Mouse (Mus musculus): Measurements from ENCODE around the gene Gm26938. TPM values are rescaled to one million over a fixed set of nuclear protein-coding genes. Genes with fewer than 3 reads are reported as not detected.
A peak's percentile ranks its signal among the peaks of the same experiment; 100 is the strongest.

The Gm26938 gene
- polyA plus RNA-seq, 2 experiments, result not detected

DNA sequence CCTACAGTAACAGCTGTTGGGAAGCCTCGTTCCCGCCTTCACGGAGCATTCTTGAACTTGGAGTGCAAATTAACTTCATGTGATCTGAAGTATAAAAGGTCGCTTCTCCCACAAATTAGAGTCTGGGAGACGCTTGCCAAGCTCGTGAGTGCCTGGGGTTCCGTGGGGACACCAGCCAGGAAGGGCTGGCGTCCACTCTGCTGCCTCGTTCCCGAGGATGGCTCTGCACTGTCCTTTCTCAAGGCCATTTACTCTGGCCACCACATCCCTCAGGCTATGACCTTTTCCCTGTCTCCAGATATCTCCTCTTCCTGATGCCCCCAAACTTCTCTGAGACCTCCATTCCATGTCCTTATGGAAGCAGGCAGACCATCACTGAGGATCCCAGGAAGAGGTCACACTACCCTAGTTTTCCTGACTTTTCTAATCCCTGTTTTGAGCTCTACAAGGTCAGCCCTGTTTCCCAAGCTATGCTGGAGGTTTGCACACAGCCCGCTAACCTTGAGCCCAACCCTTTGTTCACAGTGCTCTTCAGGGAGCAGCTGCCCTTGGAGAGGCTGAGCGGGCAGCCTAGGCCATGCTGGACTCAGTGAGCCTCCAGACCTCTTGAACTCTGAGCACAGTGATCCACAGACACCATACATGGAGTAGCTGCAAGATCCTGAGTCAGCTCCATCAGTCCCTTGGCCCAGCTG is 23.6 kb upstream of the Gm26938 start:
- H3K4me3 ChIP-seq (replicated peaks; ENCODE audit: low read length), result no peak overlapping the region
- WGBS, result 72% methylated on average over 12 of the region's 12 CpGs

DNA sequence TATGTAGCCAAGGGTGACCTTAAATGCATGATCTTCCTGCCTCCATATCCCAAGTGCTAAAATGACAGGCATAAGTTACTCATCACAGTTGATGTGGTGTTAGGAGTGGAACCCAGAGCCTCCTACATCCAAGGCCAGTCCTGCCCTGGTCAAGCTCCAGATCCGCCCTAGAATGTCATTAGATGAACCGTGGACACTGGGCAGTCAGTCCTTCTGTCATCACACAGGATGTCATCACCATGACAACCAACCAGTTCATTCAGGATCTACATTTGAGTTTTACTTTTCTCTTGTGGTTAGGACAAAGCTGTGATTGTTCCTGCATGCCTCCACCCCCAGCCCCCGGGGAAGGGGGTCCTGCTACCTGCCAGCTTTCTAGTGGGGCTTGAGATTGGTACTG is 12.9 kb upstream of the Gm26938 start:
- no peak overlapping the region for H3K4me2 ChIP-seq (replicated peaks; ENCODE audit: low read depth, low read length, severe bottlenecking)
- no peaks in the 10 kb centered on the region for H3K36me3 ChIP-seq (ENCODE audit: control insufficient read depth, insufficient read depth, low read length)
- no peaks in the 10 kb centered on the region for H3K27me3 ChIP-seq (ENCODE audit: control insufficient read depth, insufficient read depth, low read length)
- no peaks in the 10 kb centered on the region for H3K4me1 ChIP-seq (ENCODE audit: control insufficient read depth, insufficient read depth, low read length)
- H3K9me3 ChIP-seq (ENCODE audit: control insufficient read depth, low read length), result no peaks in the 10 kb centered on the region
- TF ChIP-seq POLR2A (IDR thresholded peaks at IDR 0.05; ENCODE audit: borderline replicate concordance, extremely low read depth, insufficient read depth, insufficient read length), result no peak
- DNase-seq (ENCODE audit: low spot score) (no peak), ATAC-seq (ENCODE audit: low FRiP score, low read depth) (peak; percentile 39; the same call in 1 of the 2 replicates)
- H3K9ac ChIP-seq (ENCODE audit: low read depth, low read length, severe bottlenecking), result no peak overlapping the region
- H3K27ac ChIP-seq (replicated peaks; ENCODE audit: low read depth, low read length), result no peak overlapping the region
- 58% methylated on average over 3 of the region's 3 CpGs for WGBS
- no peak overlapping the region for H3K4me3 ChIP-seq (replicated peaks; ENCODE audit: low read length)

More for the DNA sequence above, 23.6 kb upstream of the Gm26938 start:
- H3K9me3 ChIP-seq (ENCODE audit: control insufficient read depth, low read length), result peaks cover 3% of the 10 kb centered on the region
- H3K4me2 ChIP-seq (replicated peaks; ENCODE audit: low read depth, low read length, severe bottlenecking), result no peak overlapping the region
- H3K4me1 ChIP-seq (ENCODE audit: control insufficient read depth, insufficient read depth, low read length), result no peaks in the 10 kb centered on the region
- DNase-seq (ENCODE audit: low spot score) (no peak), ATAC-seq (ENCODE audit: low FRiP score, low read depth) (no peak)
- H3K27ac ChIP-seq (replicated peaks; ENCODE audit: low read depth, low read length), result no peak overlapping the region
- no peak for TF ChIP-seq POLR2A (IDR thresholded peaks at IDR 0.05; ENCODE audit: borderline replicate concordance, extremely low read depth, insufficient read depth, insufficient read length)
- H3K36me3 ChIP-seq (ENCODE audit: control insufficient read depth, insufficient read depth, low read length), result no peaks in the 10 kb centered on the region
- no peak overlapping the region for H3K9ac ChIP-seq (ENCODE audit: low read depth, low read length, severe bottlenecking)
- H3K27me3 ChIP-seq (ENCODE audit: control insufficient read depth, insufficient read depth, low read length), result no peaks in the 10 kb centered on the region

DNA sequence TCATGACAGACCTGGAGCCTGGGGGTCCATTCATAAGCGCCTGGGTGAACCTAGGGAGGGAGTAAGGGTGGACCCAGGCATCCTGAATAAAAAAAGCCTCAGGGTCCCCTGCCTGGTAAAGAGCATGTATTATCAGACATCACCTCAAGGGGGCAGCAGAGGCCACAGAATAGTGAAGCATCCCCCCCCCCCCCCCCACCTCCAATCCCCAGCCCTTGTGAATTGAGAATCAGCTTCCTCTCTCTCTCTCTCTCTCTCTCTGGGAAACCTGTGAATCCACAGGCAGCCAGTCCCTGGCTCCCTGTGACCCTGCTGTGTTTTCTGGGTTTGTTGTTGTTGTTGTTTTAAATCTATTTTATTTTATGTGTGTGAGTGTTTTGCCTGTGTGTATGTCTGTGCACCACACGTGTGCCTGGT is 12.3 kb upstream of the Gm26938 start:
- no peak overlapping the region for H3K27ac ChIP-seq (replicated peaks; ENCODE audit: low read depth, low read length)
- no peak overlapping the region for H3K9ac ChIP-seq (ENCODE audit: low read depth, low read length, severe bottlenecking)
- H3K4me2 ChIP-seq (replicated peaks; ENCODE audit: low read depth, low read length, severe bottlenecking), result no peak overlapping the region
- peak; percentile 47; the same call in 1 of the 2 replicates for ATAC-seq (ENCODE audit: low FRiP score, low read depth)
- no peaks in the 10 kb centered on the region for H3K36me3 ChIP-seq (ENCODE audit: control insufficient read depth, insufficient read depth, low read length)
- H3K9me3 ChIP-seq (ENCODE audit: control insufficient read depth, low read length), result no peaks in the 10 kb centered on the region
- WGBS, result 12% methylated on average over 2 of the region's 2 CpGs
- H3K4me3 ChIP-seq (replicated peaks; ENCODE audit: low read length), result no peak overlapping the region
- no peaks in the 10 kb centered on the region for H3K4me1 ChIP-seq (ENCODE audit: control insufficient read depth, insufficient read depth, low read length)
- TF ChIP-seq POLR2A (IDR thresholded peaks at IDR 0.05; ENCODE audit: borderline replicate concordance, extremely low read depth, insufficient read depth, insufficient read length), result no peak
- no peaks in the 10 kb centered on the region for H3K27me3 ChIP-seq (ENCODE audit: control insufficient read depth, insufficient read depth, low read length)
- DNase-seq (ENCODE audit: low spot score), result peak; percentile 77

DNA sequence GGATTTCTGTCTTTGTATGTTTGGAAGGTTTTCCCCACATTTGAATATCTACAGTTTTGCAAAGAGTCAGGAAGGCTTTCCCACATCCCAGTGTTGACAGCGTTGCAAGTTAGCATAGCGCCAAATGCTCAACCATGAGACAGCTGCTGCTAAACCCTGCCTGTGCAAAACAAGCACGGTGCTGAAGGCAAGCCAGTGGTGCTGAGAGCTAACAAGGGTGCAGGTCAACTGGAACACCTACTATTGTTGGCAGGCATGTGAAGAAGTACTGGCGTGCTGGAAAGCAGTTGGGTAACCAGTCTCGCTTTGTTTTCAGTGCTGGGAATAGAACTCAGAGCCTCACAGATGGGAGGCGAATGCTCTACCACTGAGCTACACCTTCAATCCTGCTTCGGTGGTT is 9.5 kb upstream of the Gm26938 start:
- no peak for TF ChIP-seq POLR2A (IDR thresholded peaks at IDR 0.05; ENCODE audit: borderline replicate concordance, extremely low read depth, insufficient read depth, insufficient read length)
- Histone ChIP-seq H3K4me2 (replicated peaks; ENCODE audit: low read depth, low read length, severe bottlenecking) (no peak overlapping the region), H3K4me3 (replicated peaks; ENCODE audit: low read length) (no peak overlapping the region), H3K27me3 (ENCODE audit: control insufficient read depth, insufficient read depth, low read length) (no peaks in the 10 kb centered on the region), H3K36me3 (ENCODE audit: control insufficient read depth, insufficient read depth, low read length) (no peaks in the 10 kb centered on the region), H3K27ac (replicated peaks; ENCODE audit: low read depth, low read length) (no peak overlapping the region), H3K4me1 (ENCODE audit: control insufficient read depth, insufficient read depth, low read length) (no peaks in the 10 kb centered on the region), H3K9ac (ENCODE audit: low read depth, low read length, severe bottlenecking) (no peak overlapping the region), H3K9me3 (ENCODE audit: control insufficient read depth, low read length) (no peaks in the 10 kb centered on the region)
- DNase-seq (ENCODE audit: low spot score) (no peak), ATAC-seq (ENCODE audit: low FRiP score, low read depth) (no peak)
- 80% methylated on average over 7 of the region's 7 CpGs for WGBS

DNA sequence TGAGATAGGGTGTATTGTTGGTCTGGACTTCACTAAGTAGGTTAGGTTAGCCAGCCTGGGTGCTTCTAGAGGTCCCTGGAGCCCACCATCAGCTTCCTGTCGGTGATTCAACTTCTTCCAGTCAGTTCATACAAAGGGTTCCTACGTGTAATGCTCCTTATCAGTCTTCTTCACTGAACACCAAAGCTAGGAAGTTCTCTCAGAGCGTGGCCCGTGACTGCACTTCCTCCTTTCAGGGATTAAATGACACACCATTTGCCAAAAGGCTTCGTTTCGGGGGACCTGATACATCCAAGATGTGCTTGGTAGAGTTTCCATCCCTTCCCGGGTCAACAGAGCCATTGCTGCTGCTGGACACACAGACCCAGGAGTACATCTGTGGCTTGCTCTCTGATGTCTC is 5.9 kb upstream of the Gm26938 start:
- ATAC-seq (ENCODE audit: low FRiP score, low read depth) (no peak), DNase-seq (ENCODE audit: low spot score) (no peak)
- no peak overlapping the region for H3K27ac ChIP-seq (replicated peaks; ENCODE audit: low read depth, low read length)
- H3K4me2 ChIP-seq (replicated peaks; ENCODE audit: low read depth, low read length, severe bottlenecking), result no peak overlapping the region
- H3K4me3 ChIP-seq (replicated peaks; ENCODE audit: low read length), result no peak overlapping the region
- no peak overlapping the region for H3K9ac ChIP-seq (ENCODE audit: low read depth, low read length, severe bottlenecking)
- no peaks in the 10 kb centered on the region for H3K27me3 ChIP-seq (ENCODE audit: control insufficient read depth, insufficient read depth, low read length)
- H3K4me1 ChIP-seq (ENCODE audit: control insufficient read depth, insufficient read depth, low read length), result no peaks in the 10 kb centered on the region
- no peak for TF ChIP-seq POLR2A (IDR thresholded peaks at IDR 0.05; ENCODE audit: borderline replicate concordance, extremely low read depth, insufficient read depth, insufficient read length)
- no peaks in the 10 kb centered on the region for H3K36me3 ChIP-seq (ENCODE audit: control insufficient read depth, insufficient read depth, low read length)
- H3K9me3 ChIP-seq (ENCODE audit: control insufficient read depth, low read length), result no peaks in the 10 kb centered on the region
- whole genome bisulfite sequencing, result 77% methylated on average over 7 of the region's 7 CpGs
